Mouse (Mus musculus): ENCODE measurements at regions not wholly inside any gene's neighbourhood (a gene's known extent, or its start where the extent isn't known, plus 50 kb on each side); places are given as distances from the start of the nearest gene placed in this dataset.

DNA sequence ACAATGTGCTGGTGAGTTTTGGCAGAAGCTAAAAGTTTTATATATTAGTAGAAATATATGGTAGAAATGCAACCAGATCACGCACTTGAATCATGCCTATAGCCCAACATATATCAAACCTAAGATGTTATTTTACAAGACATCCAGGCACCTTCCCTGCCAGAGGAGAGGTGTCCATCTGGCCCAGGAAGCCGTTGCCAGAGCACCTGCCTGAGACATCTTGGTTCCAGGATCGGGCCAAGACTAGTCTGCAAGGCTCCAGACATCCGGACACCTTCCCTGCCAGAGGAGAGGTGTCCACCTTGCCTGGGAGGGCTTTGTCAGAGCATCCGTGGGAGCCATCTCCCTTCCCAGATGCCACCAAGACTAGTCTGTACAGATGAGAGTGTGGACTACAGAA lies 388.5 kb downstream of the Gm11232 start:
- TF ChIP-seq CTCF (IDR thresholded peaks at IDR 0.05; ENCODE audit: control insufficient read depth, insufficient read depth, low read length) (no peak), POLR2A (IDR thresholded peaks at IDR 0.05; ENCODE audit: borderline replicate concordance, control insufficient read depth, low read depth, low read length) (no peak)
- 79% methylated on average over 5 of the region's 5 CpGs for WGBS
- no peak overlapping the region for H3K4me3 ChIP-seq (replicated peaks; ENCODE audit: control insufficient read depth, low read depth, low read length)
- no peaks in the 10 kb centered on the region for H3K4me1 ChIP-seq (ENCODE audit: control insufficient read depth, insufficient read depth, low read length)
- no peak overlapping the region for H3K27ac ChIP-seq (ENCODE audit: control insufficient read depth, insufficient read depth, low read depth, low read length, poor library complexity)

DNA sequence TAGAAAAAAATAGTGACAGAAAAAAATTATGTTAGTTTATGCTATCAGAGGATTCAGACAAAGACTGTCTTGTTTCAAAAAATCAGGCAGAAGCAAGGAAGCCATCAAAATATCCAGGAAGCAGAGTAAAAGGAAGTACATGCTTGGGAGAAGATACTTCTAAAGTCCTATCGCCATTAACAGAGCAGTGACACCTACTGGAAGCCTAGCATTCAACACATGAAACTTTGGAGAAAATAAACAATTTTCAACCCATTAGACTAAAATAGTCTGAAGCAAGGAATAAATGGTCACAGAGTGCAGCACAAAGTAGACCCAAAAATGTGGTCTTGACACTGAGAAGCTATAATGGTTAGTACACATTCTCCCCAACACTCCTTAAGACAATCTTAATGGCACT lies 394.0 kb downstream of the Gm11232 start:
- no peak overlapping the region for H3K4me3 ChIP-seq (replicated peaks; ENCODE audit: control insufficient read depth, low read depth, low read length)
- H3K4me1 ChIP-seq (ENCODE audit: control insufficient read depth, insufficient read depth, low read length), result no peaks in the 10 kb centered on the region
- no peak overlapping the region for H3K27ac ChIP-seq (ENCODE audit: control insufficient read depth, insufficient read depth, low read depth, low read length, poor library complexity)
- 59% methylated on average over 1 of the region's 1 CpGs for WGBS
- TF ChIP-seq POLR2A (IDR thresholded peaks at IDR 0.05; ENCODE audit: borderline replicate concordance, control insufficient read depth, low read depth, low read length) (no peak), CTCF (IDR thresholded peaks at IDR 0.05; ENCODE audit: control insufficient read depth, insufficient read depth, low read length) (no peak)

DNA sequence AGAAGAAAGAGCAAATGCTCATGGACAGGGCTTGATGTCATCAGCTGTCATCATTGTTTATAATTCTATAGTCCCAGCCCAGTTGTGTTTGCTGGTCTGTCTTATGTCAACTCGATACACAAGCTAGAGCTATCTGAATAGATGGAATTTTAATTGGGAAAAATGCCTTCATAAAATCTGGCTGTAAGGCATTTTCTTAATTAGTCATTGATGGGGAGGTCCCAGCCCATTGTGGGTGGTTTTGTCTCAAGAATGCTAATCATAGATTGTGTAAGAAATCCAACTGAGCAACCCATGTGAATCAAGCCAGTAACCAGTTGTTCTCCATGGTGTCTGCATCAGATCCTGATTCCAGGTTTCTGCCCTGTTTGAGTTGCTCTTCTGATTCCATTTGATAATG lies 400.1 kb downstream of the Gm11232 start:
- H3K27ac ChIP-seq (ENCODE audit: control insufficient read depth, insufficient read depth, low read depth, low read length, poor library complexity), result no peak overlapping the region
- no peak overlapping the region for H3K4me3 ChIP-seq (replicated peaks; ENCODE audit: control insufficient read depth, low read depth, low read length)
- TF ChIP-seq CTCF (IDR thresholded peaks at IDR 0.05; ENCODE audit: control insufficient read depth, insufficient read depth, low read length) (no peak), POLR2A (IDR thresholded peaks at IDR 0.05; ENCODE audit: borderline replicate concordance, control insufficient read depth, low read depth, low read length) (no peak)
- 49% methylated on average over 1 of the region's 1 CpGs for WGBS
- H3K4me1 ChIP-seq (ENCODE audit: control insufficient read depth, insufficient read depth, low read length), result no peaks in the 10 kb centered on the region

DNA sequence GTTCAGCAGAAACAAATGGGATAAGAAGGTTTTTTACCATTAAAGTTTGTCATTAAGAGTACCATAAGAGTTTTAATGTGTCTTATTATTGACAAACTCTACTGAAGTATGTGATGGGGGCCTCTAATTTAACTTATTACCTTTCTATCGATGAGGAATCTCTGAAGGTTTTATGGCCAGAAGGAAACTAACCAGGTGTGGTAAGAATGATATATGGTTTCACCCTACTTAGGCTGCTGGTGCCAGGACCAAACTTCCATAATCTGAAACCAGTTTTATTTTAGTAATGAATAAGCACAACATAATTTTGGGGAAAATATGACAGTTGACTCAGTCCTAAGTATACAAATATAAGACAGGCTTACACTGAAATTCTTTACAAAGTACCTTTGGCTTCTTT lies 401.1 kb downstream of the Gm11232 start:
- no peaks in the 10 kb centered on the region for H3K4me1 ChIP-seq (ENCODE audit: control insufficient read depth, insufficient read depth, low read length)
- TF ChIP-seq POLR2A (IDR thresholded peaks at IDR 0.05; ENCODE audit: borderline replicate concordance, control insufficient read depth, low read depth, low read length), result no peak
- TF ChIP-seq CTCF (IDR thresholded peaks at IDR 0.05; ENCODE audit: control insufficient read depth, insufficient read depth, low read length), result no peak
- WGBS, result 77% methylated on average over 1 of the region's 1 CpGs
- no peak overlapping the region for H3K4me3 ChIP-seq (replicated peaks; ENCODE audit: control insufficient read depth, low read depth, low read length)
- no peak overlapping the region for H3K27ac ChIP-seq (ENCODE audit: control insufficient read depth, insufficient read depth, low read depth, low read length, poor library complexity)

DNA sequence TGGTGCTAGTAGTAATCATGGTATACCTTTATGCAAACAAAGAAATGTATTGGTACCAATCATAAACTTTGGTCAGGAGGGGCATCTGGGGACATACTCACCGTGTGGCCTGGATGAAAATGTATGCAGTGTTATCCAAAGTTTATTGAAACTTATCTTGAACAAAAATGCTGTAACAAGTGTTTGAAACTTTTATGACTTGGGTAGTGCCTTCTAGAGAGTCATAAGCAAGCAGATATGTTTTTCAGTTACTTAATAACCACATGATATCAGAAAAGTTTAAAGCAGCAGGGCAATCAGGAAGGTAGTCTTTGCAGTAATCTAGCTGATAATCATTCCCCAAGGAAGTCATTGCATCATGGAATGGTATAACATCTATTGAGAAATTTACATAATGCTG lies 401.5 kb downstream of the Gm11232 start:
- 60% methylated on average over 1 of the region's 1 CpGs for WGBS
- Histone ChIP-seq H3K4me1 (ENCODE audit: control insufficient read depth, insufficient read depth, low read length) (no peaks in the 10 kb centered on the region), H3K27ac (ENCODE audit: control insufficient read depth, insufficient read depth, low read depth, low read length, poor library complexity) (no peak overlapping the region), H3K4me3 (replicated peaks; ENCODE audit: control insufficient read depth, low read depth, low read length) (no peak overlapping the region)
- no peak for TF ChIP-seq CTCF (IDR thresholded peaks at IDR 0.05; ENCODE audit: control insufficient read depth, insufficient read depth, low read length)
- TF ChIP-seq POLR2A (IDR thresholded peaks at IDR 0.05; ENCODE audit: borderline replicate concordance, control insufficient read depth, low read depth, low read length), result no peak

DNA sequence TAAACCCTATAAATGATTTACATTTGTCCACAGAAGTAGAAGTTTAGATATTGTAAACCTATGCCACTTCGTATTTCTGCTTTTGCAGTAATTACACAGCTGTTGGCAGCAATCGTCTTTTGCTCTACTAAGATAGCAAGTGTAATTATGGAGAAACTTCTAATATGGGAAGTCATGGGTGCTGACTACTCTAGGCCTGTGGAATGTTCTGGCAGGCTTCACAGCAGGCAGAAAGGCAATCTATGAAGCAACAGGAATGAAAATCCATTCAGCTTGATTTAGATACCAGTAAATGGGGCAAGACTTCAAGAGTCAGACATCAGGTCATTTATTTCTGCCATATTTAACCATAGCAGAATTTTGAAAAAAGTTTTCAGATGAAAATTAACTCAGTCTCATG lies 405.9 kb downstream of the Gm11232 start:
- 73% methylated on average over 2 of the region's 2 CpGs for WGBS
- Histone ChIP-seq H3K4me1 (ENCODE audit: control insufficient read depth, insufficient read depth, low read length) (no peaks in the 10 kb centered on the region), H3K27ac (ENCODE audit: control insufficient read depth, insufficient read depth, low read depth, low read length, poor library complexity) (no peak overlapping the region), H3K4me3 (replicated peaks; ENCODE audit: control insufficient read depth, low read depth, low read length) (no peak overlapping the region)
- TF ChIP-seq CTCF (IDR thresholded peaks at IDR 0.05; ENCODE audit: control insufficient read depth, insufficient read depth, low read length) (no peak), POLR2A (IDR thresholded peaks at IDR 0.05; ENCODE audit: borderline replicate concordance, control insufficient read depth, low read depth, low read length) (no peak)

DNA sequence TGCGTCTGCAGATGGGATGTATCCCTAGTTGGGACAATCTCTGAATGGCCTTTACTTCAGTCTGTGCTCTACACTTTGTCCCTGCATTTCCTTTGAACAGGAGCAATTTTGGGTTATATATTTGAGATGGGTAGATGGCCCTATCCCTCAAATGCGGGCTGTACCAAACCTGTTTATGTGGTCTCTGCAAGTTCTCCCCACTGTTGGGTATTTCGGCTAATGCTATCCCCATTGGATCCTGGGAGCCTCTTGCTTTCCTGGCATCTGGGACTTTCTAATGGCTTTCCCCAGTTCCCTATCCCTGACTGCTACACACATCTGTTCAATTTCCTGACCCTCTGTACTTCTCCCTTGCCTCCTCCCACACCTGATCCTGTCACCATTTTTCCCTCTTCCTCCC lies 414.7 kb downstream of the Gm11232 start:
- 94% methylated on average over 3 of the region's 3 CpGs for WGBS
- no peak overlapping the region for H3K4me3 ChIP-seq (replicated peaks; ENCODE audit: control insufficient read depth, low read depth, low read length)
- no peak overlapping the region for H3K27ac ChIP-seq (ENCODE audit: control insufficient read depth, insufficient read depth, low read depth, low read length, poor library complexity)
- H3K4me1 ChIP-seq (ENCODE audit: control insufficient read depth, insufficient read depth, low read length), result no peaks in the 10 kb centered on the region
- TF ChIP-seq POLR2A (IDR thresholded peaks at IDR 0.05; ENCODE audit: borderline replicate concordance, control insufficient read depth, low read depth, low read length) (no peak), CTCF (IDR thresholded peaks at IDR 0.05; ENCODE audit: control insufficient read depth, insufficient read depth, low read length) (no peak)

DNA sequence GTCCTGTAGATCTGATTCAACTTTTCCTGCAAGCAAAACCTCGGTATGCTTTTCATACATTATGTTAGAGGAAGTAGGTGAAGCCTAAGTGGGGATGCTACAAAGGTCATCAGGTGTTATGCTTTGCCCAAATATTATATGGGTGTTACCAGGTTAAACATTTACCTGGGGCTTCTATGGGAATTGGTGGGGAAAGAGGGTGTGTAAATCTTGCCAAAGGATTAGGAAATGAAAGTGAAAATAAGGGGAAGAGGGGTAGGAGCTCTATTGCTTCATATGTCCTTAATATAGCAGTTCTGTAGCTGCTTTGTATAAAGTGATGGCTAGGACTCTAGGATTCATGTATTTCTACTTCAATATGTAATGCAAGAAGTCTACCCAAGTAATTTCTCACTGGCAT lies 419.2 kb downstream of the Gm11232 start:
- 38% methylated on average over 1 of the region's 1 CpGs for WGBS
- H3K4me1 ChIP-seq (ENCODE audit: control insufficient read depth, insufficient read depth, low read length), result no peaks in the 10 kb centered on the region
- no peak for TF ChIP-seq POLR2A (IDR thresholded peaks at IDR 0.05; ENCODE audit: borderline replicate concordance, control insufficient read depth, low read depth, low read length)
- no peak for TF ChIP-seq CTCF (IDR thresholded peaks at IDR 0.05; ENCODE audit: control insufficient read depth, insufficient read depth, low read length)

DNA sequence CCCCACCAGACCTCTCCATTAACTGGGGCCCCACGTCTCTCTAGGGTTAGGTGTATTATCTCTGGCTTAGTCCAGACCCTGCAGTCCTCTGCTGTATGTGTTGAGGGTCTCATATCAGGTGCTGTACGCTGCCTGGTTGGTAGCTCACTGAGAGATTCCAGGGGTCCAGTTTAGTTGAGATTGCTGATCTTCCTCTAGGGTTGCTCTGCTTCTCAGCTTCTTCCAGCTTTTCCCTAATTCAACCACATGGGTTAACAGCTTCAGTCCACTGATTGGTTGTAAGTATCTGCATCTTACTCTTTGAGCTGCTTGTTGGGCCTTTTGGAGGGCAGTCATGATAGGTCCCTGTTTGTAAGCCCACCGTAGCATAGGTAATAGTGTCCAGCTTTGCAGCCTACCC lies 425.1 kb downstream of the Gm11232 start:
- Histone ChIP-seq H3K4me1 (ENCODE audit: control insufficient read depth, insufficient read depth, low read length) (no peaks in the 10 kb centered on the region), H3K27ac (ENCODE audit: control insufficient read depth, insufficient read depth, low read depth, low read length, poor library complexity) (no peak overlapping the region), H3K4me3 (replicated peaks; ENCODE audit: control insufficient read depth, low read depth, low read length) (no peak overlapping the region)
- 78% methylated on average over 3 of the region's 3 CpGs for WGBS
- TF ChIP-seq POLR2A (IDR thresholded peaks at IDR 0.05; ENCODE audit: borderline replicate concordance, control insufficient read depth, low read depth, low read length) (no peak), CTCF (IDR thresholded peaks at IDR 0.05; ENCODE audit: control insufficient read depth, insufficient read depth, low read length) (no peak)

More for the DNA sequence above, 419.2 kb downstream of the Gm11232 start:
- H3K4me3 ChIP-seq (replicated peaks; ENCODE audit: control insufficient read depth, low read depth, low read length), result no peak overlapping the region
- H3K27ac ChIP-seq (ENCODE audit: control insufficient read depth, insufficient read depth, low read depth, low read length, poor library complexity), result no peak overlapping the region

Measured in bone marrow, adult 2 months (tissue).